Mouse (Mus musculus) liver, embryonic 14.5 days (tissue): ENCODE results near the gene Diablo.

Experiments used
- CTCF ChIP-seq: IDR thresholded peaks from 2 replicates; pipeline ENCODE4 v1.5.1; 2016; ENCODE audit warnings: antibody characterized with exemption, low read depth, control low read depth
- EP300 ChIP-seq: IDR thresholded peaks from 2 replicates; pipeline ENCODE4 v1.6.1; 2016; ENCODE audit warnings: antibody characterized with exemption, low read depth

- TF ChIP-seq EP300: no peak
- no peak for TF ChIP-seq CTCF
Observed at GRCm38 (mm10) chr5:123473817-123474216, 50.2 kb downstream of the Diablo start.
